Mouse (Mus musculus) left cerebral cortex, adult 2 months (tissue): ENCODE measurements at regions not wholly inside any gene's neighbourhood (a gene's known extent, or its start where the extent isn't known, plus 50 kb on each side); places are given as distances from the start of the nearest gene placed in this dataset.

ENCODE experiments used
- DNase-seq, 2 experiments: peaks; one replicate each; pipeline ENCODE4 v3.0.0; 2021 to 2022; ENCODE audit warnings: low spot score in 2 of 2, mixed read lengths in 1 of 2; ENCODE audit errors: extremely low spot score in 1 of 2
- H3K27ac ChIP-seq: fragments of 200-600 bp; 2 replicates; pipeline ENCODE4 v1.8.1; 2022
- H3K4me3 ChIP-seq: fragments of 200-600 bp; 2 replicates; pipeline ENCODE4 v1.8.1; 2022
- CTCF ChIP-seq: fragments of 200-600 bp; IDR thresholded peaks from 2 replicates; pipeline ENCODE4 v1.8.1; 2022; ENCODE audit warnings: antibody characterized with exemption, mild to moderate bottlenecking, moderate library complexity
- intact Hi-C: fragments of 180-260 bp; cut with DNase I; formaldehyde crosslinking; loops from one replicate; pipeline ENCODE4 v1.15.1; 2025

DNA sequence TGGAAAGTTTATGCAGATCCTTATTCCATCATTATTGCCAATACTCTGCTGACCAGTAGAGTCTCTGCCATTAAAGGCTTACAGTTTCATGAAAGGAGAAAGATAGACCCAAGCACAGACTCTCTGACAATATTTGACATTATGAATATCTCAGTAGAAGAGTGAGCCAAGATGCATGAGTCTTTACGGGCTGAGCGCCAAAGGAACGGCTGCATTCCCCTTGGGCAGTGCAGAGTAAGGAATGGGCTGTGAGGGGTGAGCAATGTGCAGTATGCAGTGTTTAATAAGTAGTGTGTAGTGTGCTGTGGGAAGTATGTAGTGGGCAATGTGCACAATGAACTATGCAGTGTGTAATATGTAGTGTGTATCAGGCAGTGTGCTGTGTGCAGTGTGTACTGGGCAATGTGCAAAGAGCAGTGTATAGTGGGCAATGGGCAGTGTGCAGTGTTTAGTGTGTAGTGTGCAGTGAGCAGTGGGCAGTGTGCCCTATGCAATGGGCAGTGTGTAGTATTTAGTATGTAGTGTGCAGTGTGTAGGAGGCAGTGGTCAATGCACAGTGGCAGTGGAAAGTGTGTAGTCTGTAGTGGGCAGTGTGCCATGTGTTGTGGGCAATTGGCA, 671.8 kb downstream of the 5730522E02Rik start:
- DNase-seq: no peak
- Histone ChIP-seq H3K27ac (no peak overlapping the region), H3K4me3 (no peak overlapping the region)
- intact Hi-C loops: no loop called here
- no peak for TF ChIP-seq CTCF

DNA sequence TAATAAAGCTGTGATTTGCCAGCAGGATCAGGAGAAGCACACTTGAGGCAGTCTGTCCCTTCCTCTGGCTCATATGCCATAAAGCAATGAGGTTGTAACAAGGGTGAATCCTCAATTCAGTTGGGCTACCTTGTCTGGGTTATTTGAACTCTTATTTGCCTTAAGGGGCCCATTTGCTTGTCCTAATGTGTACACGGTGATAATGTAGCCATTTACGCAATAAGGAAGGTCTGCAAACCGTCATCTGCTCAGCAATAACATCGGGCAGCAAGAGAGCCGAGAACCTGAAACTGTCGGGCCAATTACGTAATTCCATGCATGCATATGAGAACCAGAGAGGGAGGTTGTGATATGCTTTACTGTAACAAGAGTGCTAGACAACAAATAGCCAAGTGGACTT, 674.5 kb downstream of the 5730522E02Rik start:
- DNase-seq: no peak
- no peak overlapping the region for H3K4me3 ChIP-seq
- no peak for TF ChIP-seq CTCF
- intact Hi-C loops: no loop called here
- no peak overlapping the region for H3K27ac ChIP-seq

DNA sequence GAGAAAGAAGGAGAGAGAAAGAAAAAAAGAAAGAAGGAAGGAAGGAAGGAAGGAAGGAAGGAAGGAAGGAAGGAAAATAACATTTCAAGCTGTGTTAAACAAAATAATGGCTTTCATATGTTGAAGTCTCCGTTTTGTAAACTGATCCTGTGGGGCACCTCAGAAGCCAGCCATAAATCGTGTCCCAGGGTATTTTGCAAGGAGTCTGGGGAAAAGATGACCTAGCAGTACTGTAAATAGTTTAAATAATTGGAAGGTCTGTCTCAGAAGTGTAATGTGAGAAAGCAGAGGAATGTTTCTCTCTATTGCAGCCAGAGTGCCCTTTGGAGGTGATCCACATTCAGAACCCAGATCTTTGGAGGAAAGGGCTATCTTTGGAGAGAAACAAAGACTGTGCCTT, 677.5 kb downstream of the 5730522E02Rik start:
- no peak for DNase-seq
- H3K27ac ChIP-seq: no peak overlapping the region
- no peak overlapping the region for H3K4me3 ChIP-seq
- TF ChIP-seq CTCF: no peak
- intact Hi-C loops: no loop called here

DNA sequence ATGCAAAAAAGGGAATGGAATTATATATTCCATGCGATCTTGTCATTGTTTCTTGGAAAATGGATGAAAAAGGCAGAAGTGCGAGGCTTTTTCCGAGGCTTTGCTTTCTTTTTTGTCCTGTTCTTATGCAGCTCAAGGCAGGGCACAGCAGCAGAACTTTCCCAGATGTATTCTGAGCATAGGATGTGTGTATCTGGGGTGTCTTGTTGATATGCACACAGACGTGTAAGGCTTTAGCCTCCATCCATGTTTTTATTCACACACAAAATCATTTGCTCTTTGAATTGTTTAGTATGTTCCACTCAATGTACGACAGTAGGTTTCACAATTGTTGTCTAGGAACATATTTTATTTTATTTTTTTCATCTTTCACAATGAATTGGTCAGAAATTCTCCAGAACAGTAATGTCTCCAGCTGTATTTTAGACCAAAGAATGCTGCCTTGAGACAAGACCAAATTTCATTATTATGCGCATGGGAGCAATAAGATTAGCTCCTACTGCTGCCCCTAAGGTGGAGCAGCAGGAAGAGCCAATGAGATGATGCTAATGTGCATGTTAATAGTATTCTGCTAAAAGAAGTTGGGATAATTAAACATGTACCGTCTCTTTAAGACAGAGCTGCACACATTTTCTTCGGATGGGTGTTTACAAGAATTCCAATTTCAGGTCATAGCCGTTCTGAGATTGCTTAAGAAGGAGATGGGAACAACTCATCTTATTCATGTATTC, 678.7 kb downstream of the 5730522E02Rik start:
- intact Hi-C loops: no loop called here
- no peak for DNase-seq
- no peak overlapping the region for H3K4me3 ChIP-seq
- no peak for TF ChIP-seq CTCF
- H3K27ac ChIP-seq: no peak overlapping the region

DNA sequence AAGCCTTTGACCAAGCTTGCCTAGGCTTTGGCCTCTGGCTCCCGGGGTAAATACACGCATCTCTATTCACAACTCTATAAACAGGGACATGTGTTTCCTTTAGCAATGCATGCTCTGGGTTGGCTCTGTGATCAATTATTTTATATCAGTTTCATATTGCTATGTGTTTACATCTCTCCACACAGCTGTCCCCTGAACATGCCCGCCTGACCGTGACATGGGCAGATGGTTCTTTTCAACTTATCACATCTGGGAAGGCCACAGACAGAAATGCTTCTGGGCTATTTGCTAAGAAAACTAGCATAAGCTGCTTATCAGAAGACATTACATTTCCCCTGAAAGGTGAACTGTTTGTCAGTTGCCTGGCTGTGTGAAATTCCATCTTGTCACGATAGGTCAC, 682.5 kb downstream of the 5730522E02Rik start:
- no peak overlapping the region for H3K4me3 ChIP-seq
- no peak for TF ChIP-seq CTCF
- H3K27ac ChIP-seq: no peak overlapping the region
- DNase-seq: no peak
- intact Hi-C loops: no loop called here

DNA sequence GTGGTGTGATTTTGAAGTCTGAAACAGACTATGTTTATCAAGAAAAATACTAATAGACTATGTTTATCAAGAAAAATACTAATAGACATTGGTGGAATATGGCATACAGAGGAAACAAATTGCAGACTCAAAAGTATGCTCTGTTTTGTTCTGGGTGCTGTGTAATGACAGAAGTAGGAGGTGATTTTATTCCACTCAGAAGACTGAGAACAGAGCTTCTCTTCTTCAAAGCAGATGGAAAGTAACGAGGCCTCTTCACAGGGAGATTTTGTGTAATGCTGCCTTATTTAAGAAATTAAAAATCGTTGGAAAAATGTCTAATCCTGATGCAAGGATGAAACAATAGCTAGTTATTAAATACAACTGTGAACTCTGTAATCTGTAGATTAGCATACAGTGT, 691.7 kb downstream of the 5730522E02Rik start:
- TF ChIP-seq CTCF: no peak
- H3K27ac ChIP-seq: peak overlapping the region; percentile 34; the same call in 1 of the 2 replicates
- intact Hi-C loops: no loop called here
- DNase-seq: no peak
- no peak overlapping the region for H3K4me3 ChIP-seq

DNA sequence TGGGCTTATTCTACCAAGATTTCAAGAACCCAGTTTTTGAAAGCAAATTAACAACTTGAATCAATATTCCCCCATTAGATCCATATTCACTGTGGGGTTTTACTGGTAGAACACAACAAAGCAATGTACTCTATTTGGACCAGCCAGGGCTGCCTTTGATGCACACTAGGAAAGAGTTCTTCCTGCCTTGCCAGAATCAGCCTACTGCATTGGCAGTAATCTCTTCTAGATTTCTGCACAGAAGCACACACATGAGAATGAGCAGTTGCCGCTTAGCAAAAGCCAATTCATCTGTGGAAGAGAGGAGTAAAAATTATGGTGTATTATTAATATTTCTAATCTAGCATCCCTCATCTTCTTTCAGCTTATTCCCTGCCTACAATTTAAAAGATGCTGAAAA, 692.4 kb downstream of the 5730522E02Rik start:
- peak overlapping the region; percentile 24; the same call in 1 of the 2 replicates for H3K27ac ChIP-seq
- no peak overlapping the region for H3K4me3 ChIP-seq
- no peak for TF ChIP-seq CTCF
- no peak for DNase-seq
- intact Hi-C loops: no loop called here

DNA sequence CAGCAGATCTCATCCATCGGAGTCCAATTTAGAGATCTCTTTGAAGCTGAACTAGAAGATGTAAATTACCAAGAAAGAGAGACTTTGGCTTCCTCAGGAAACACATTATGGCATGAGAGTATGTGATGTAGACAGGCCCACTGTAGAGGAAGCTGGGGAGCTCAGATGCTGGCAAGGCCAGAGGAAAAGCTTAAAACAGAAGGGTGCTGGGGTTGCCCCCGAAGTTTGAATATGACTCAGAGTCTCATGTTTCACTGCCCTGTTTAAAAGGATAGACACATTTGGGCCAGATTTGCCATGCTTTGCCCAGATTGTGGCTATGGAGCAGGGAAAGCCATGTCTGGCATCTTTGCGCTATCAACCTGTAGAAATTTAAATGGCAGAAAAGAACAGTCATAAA, 705.1 kb downstream of the 5730522E02Rik start:
- H3K4me3 ChIP-seq: no peak overlapping the region
- no peak for DNase-seq
- TF ChIP-seq CTCF: no peak
- H3K27ac ChIP-seq: no peak overlapping the region
- intact Hi-C loops: no loop called here

DNA sequence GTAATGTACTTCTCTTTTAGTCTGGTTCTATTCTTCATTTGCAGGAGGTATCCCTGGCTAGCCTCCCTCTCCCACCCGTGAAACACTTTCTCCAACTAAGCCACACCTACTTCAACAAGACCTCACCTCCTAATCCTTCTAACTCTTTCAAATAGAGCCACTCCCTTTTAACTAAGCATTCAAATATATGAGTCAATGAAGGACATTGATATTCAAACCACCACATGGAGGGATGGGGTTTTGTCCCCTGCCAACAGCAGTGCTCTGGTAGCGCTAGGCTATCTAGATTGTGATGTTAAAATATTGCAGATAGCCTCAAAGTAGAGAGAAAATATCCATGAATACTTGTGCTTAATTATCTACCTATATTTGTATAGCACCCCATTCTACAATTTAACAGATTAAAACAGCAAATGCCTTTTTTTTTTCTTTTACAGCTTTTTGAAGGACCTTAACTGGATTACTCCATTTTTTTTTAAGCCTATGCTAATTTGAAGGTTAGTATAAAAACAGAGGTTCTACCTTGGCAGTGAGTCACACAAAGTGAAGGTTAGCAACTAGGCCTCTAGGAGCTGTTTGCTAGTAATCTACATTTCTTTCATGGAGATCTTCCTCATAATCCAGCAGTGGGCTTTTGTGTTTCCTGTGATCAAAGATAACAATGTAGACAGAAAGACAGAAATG, 736.7 kb downstream of the 5730522E02Rik start:
- Histone ChIP-seq H3K4me3 (no peak overlapping the region), H3K27ac (no peak overlapping the region)
- no peak for DNase-seq
- intact Hi-C loops: no loop called here
- no peak for TF ChIP-seq CTCF

DNA sequence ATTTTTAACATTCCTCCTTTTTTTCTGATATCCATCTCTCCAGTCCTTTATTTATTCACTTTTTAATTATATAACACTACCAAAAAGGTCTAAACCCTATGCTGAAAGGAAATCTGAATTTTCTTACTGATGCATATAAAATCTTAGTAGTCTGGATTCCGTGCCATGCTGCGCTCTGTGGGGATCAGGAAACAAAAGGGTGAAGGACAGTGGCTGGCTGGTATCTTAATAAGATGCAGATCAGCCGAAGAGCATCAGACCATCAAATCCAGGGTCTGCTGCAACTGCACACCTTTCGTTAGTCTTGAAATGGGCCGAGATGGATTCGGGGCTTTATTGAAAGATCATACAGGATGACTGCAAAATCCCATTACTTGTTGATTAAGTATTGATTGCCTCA, 740.7 kb downstream of the 5730522E02Rik start:
- no peak overlapping the region for H3K4me3 ChIP-seq
- no peak overlapping the region for H3K27ac ChIP-seq
- DNase-seq: no peak
- intact Hi-C loops: no loop called here
- no peak for TF ChIP-seq CTCF

DNA sequence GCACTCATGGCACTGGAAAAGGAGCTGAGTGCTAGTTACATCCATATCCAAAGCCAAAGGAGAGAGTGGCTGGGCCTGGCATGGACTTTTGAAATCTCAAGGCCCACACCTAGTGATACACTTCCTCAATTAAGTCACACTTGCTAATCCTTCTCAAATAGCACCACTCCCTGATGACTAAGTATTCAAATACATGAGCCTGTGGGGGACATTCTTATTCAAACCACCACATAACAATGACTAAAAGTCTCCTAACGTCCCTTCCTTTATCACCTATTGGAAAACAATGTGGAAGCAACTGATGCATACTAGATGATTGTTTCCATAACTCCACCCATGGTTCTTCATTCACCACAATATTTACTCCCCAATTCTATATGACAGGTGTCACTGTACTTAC, 773.4 kb downstream of the 5730522E02Rik start:
- no peak overlapping the region for H3K4me3 ChIP-seq
- TF ChIP-seq CTCF: no peak
- intact Hi-C loops: no loop called here
- no peak for DNase-seq
- no peak overlapping the region for H3K27ac ChIP-seq

DNA sequence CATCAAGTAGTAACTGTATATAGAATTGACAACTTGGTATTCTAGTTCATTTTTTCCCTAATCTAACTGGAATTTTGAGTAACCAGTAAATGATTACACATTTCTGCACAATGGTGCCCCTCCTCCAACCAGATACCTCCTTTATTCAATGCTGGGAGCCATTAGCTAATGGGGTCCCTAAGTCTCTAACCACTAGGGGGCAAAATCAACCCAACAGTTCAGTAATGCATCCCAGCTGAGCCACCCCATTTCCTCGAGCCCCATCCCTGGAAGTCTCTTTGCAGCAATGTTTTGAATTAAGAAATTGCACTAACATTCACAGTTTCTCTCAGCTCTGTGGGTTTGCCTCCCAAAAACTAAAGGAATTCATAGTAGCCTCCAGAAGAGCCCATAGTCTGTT, 774.9 kb downstream of the 5730522E02Rik start:
- peak; percentile 25; the same call in 1 of the 2 replicates for TF ChIP-seq CTCF
- intact Hi-C loops: no loop called here
- Histone ChIP-seq H3K27ac (no peak overlapping the region), H3K4me3 (no peak overlapping the region)
- no peak for DNase-seq
